Mouse (Mus musculus) NIH3T3 (cell line): ENCODE measurements at regions not wholly inside any gene's neighbourhood (a gene's known extent, or its start where the extent isn't known, plus 50 kb on each side); places are given as distances from the start of the nearest gene placed in this dataset.

Experiments
- DNase-seq: peaks from one replicate; pipeline ENCODE4 v3.0.0-alpha.2; 2012; ENCODE audit warnings: low read depth

- no peak for DNase-seq
These were observed 578.5 kb downstream of the Plekhb2 start for GRCm38 (mm10) chr1:35428126-35428840.

GRCm38 (mm10) chr1:35429471-35429870 is 579.7 kb downstream of the Plekhb2 start:
- DNase-seq = no peak

GRCm38 (mm10) chr1:35435721-35436120 is 585.9 kb downstream of the Plekhb2 start:
- no peak for DNase-seq

GRCm38 (mm10) chr1:35447345-35447744 is 597.6 kb downstream of the Plekhb2 start:
- DNase-seq = no peak

- DNase-seq = no peak
These were observed 602.8 kb downstream of the Plekhb2 start for GRCm38 (mm10) chr1:35452441-35453107.

GRCm38 (mm10) chr1:35457591-35457990 is 607.8 kb downstream of the Plekhb2 start:
- no peak for DNase-seq

- peak; percentile 12 for DNase-seq
These were observed 603.1 kb upstream of the Hs6st1 start for GRCm38 (mm10) chr1:35465081-35465480.

- no peak for DNase-seq
These were observed 598.9 kb upstream of the Hs6st1 start for GRCm38 (mm10) chr1:35469185-35469753.

- no peak for DNase-seq
These were observed 589.9 kb upstream of the Hs6st1 start for GRCm38 (mm10) chr1:35478262-35478661.

- no peak for DNase-seq
These were observed 572.2 kb upstream of the Hs6st1 start for GRCm38 (mm10) chr1:35495963-35496362.

GRCm38 (mm10) chr1:35522951-35523350 is 545.2 kb upstream of the Hs6st1 start:
- no peak for DNase-seq

GRCm38 (mm10) chr1:35523790-35524362 is 544.3 kb upstream of the Hs6st1 start:
- DNase-seq = no peak

GRCm38 (mm10) chr1:35524788-35525187 is 543.4 kb upstream of the Hs6st1 start:
- no peak for DNase-seq

GRCm38 (mm10) chr1:35527750-35528476 is 540.3 kb upstream of the Hs6st1 start:
- no peak for DNase-seq

- no peak for DNase-seq
These were observed 532.7 kb upstream of the Hs6st1 start for GRCm38 (mm10) chr1:35535470-35535869.

GRCm38 (mm10) chr1:35536276-35536675 is 531.9 kb upstream of the Hs6st1 start:
- DNase-seq = no peak

- DNase-seq = no peak
These were observed 519.4 kb upstream of the Hs6st1 start for GRCm38 (mm10) chr1:35548845-35549244.

GRCm38 (mm10) chr1:35551503-35551902 is 516.7 kb upstream of the Hs6st1 start:
- DNase-seq = no peak

GRCm38 (mm10) chr1:35562786-35563185 is 505.4 kb upstream of the Hs6st1 start:
- no peak for DNase-seq

GRCm38 (mm10) chr1:35575203-35575602 is 493.0 kb upstream of the Hs6st1 start:
- DNase-seq = no peak

GRCm38 (mm10) chr1:35579392-35579791 is 488.8 kb upstream of the Hs6st1 start:
- no peak for DNase-seq

- DNase-seq = no peak
These were observed 488.2 kb upstream of the Hs6st1 start for GRCm38 (mm10) chr1:35579992-35580391.
